ENCODE assay signal across 8 mouse cellular contexts in the genomic region with DNA sequence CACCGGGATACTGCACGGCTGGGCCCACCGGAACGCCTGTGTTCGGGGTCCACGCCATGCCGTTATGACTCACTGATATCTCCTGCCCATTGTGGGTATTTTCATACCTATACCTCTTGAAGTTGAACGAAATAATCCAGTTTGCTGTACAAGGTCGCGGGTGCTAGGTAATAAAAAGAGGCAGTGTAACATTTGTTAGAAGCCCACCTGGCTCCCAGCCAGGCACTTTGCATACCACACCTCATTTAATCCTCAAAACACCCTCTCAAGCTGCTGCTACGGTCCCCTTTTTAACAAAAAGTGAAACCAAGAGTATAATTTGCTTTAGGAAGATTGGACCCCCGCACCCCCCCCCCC. TPM values are rescaled to one million over a fixed set of nuclear protein-coding genes. Genes with fewer than 3 reads are reported as not detected.
A peak's percentile ranks its signal among the peaks of the same experiment; 100 is the strongest.
DNase-seq lines count a peak whose midpoint lies in the region; ATAC-seq lines count a peak whose summit lies in the region.

No protein-coding gene starts in this region.

- H3K4me3 ChIP-seq in erythroblast, embryonic 14.5 days (replicated peaks), result peak overlapping the region; percentile 94
- H3K4me3 ChIP-seq in limb, embryonic 15.5 days, result peak overlapping the region; percentile 84
- peak overlapping the region; percentile 96 for H3K4me3 ChIP-seq in stomach, embryonic 16.5 days (replicated peaks; ENCODE audit: low read length)

- H3K9me3 ChIP-seq in erythroblast, embryonic 14.5 days (ENCODE audit: control insufficient read depth, low read length), result no peaks in the 10 kb centered on the region
- H3K9me3 ChIP-seq in limb, embryonic 15.5 days, result no peaks in the 10 kb centered on the region
- no peaks in the 10 kb centered on the region for H3K9me3 ChIP-seq in stomach, embryonic 16.5 days (replicated peaks; ENCODE audit: control insufficient read depth, low read length)

- peaks cover 9% of the 10 kb centered on the region for H3K27me3 ChIP-seq in erythroblast, embryonic 14.5 days (ENCODE audit: control insufficient read depth)
- H3K27me3 ChIP-seq in limb, embryonic 15.5 days, result no peaks in the 10 kb centered on the region
- no peaks in the 10 kb centered on the region for H3K27me3 ChIP-seq in stomach, embryonic 16.5 days (ENCODE audit: control insufficient read depth, insufficient read depth, low read length)

- 4% methylated on average over 12 of the region's 12 CpGs for WGBS in limb, embryonic 15.5 days
- WGBS in stomach, embryonic 16.5 days, result 5% methylated on average over 12 of the region's 12 CpGs

- peak overlapping the region; percentile 8 for H3K9ac ChIP-seq in limb, embryonic 15.5 days
- peak overlapping the region; percentile 60 for H3K9ac ChIP-seq in stomach, embryonic 16.5 days (ENCODE audit: low read length)

- H3K4me1 ChIP-seq in erythroblast, embryonic 14.5 days (ENCODE audit: control insufficient read depth), result peaks cover 30% of the 10 kb centered on the region
- H3K4me1 ChIP-seq in limb, embryonic 15.5 days, result peaks cover 37% of the 10 kb centered on the region
- peaks cover 23% of the 10 kb centered on the region for H3K4me1 ChIP-seq in stomach, embryonic 16.5 days (ENCODE audit: control insufficient read depth, insufficient read depth, low read length)

- no peak for ATAC-seq in erythroblast, adult 5-6 weeks (replicated peaks; ENCODE audit: low FRiP score, poor library complexity, severe bottlenecking)
- ATAC-seq in limb, embryonic 15.5 days (ENCODE audit: insufficient number of reproducible peaks, low FRiP score, low TSS enrichment, low read depth), result no peak
- ATAC-seq in stomach, embryonic 16.5 days (ENCODE audit: insufficient read depth, low FRiP score), result no peak

- peak overlapping the region; percentile 94 for H3K27ac ChIP-seq in limb, embryonic 15.5 days
- peak overlapping the region; percentile 98 for H3K27ac ChIP-seq in stomach, embryonic 16.5 days (ENCODE audit: low read length)

- peak; percentile 27 for DNase-seq in right cerebral cortex, postnatal 4 days
- no peak for DNase-seq in right cerebral cortex, adult 18-20 months
- no peak for DNase-seq in urinary bladder, postnatal 14 days (ENCODE audit: low spot score)
- no peak for DNase-seq in urinary bladder, adult 18-20 months (ENCODE audit: low spot score in 2 of 2)

- H3K4me2 ChIP-seq in limb, embryonic 15.5 days, result peak overlapping the region; percentile 46
- H3K4me2 ChIP-seq in stomach, embryonic 16.5 days (ENCODE audit: low read depth, low read length), result peak overlapping the region; percentile 59

- no peaks in the 10 kb centered on the region for H3K36me3 ChIP-seq in erythroblast, embryonic 14.5 days (ENCODE audit: control insufficient read depth)
- no peaks in the 10 kb centered on the region for H3K36me3 ChIP-seq in limb, embryonic 15.5 days
- no peaks in the 10 kb centered on the region for H3K36me3 ChIP-seq in stomach, embryonic 16.5 days (ENCODE audit: control insufficient read depth, insufficient read depth, low read length)

RNA-seq across cellular contexts. Expression of a gene that starts 0.6 kb away (rescaled TPM):
- 0.30 and 0.53 TPM in 2 replicates for polyA plus RNA-seq in erythroblast, embryonic 14.5 days (2012)
- total RNA-seq in erythroblast, adult 5-6 weeks (2015; ENCODE audit: low replicate concordance), result 13.6 and 24.6 TPM in 2 replicates
- 29.6 and 31.6 TPM in 2 replicates for total RNA-seq in erythroblast, adult 5-6 weeks (2017; ENCODE audit: low replicate concordance)
- polyA plus RNA-seq in limb, embryonic 15.5 days (2015; fragmentation: Nextera tagmentation; extraction: Ambion mirVana), result 56.8 and 65.1 TPM in 2 replicates
- polyA plus RNA-seq in stomach, embryonic 16.5 days (2015; fragmentation: Nextera tagmentation; extraction: Ambion mirVana), result 54.5 and 65.1 TPM in 2 replicates

Comparison
In these comparisons a context has a peak if more than half of its experiments do, and no peak if none do; other contexts are left out.
1. RNA of a gene that starts 0.6 kb away (polyA plus RNA-seq): 56.8 to 65.1 TPM in limb, embryonic 15.5 days and 54.5 to 65.1 TPM in stomach, embryonic 16.5 days; 0.30 to 0.53 TPM in erythroblast, embryonic 14.5 days; every median in the first group is over 10 times any median in the second.
2. Peak in every context shown above with its lines, with median percentiles within 50 percentile points of each other: H3K4me3 ChIP-seq.